Mouse (Mus musculus) neutrophil, adult 5-6 weeks (primary cell): ENCODE results near the gene Gjc2. TPM values are rescaled to one million over a fixed set of nuclear protein-coding genes. Genes with fewer than 3 reads are reported as not detected.
"Not testable (repeated sequence)": the region's sequence is repeated elsewhere in the genome, so short reads cannot be mapped to it uniquely, and the experiment has no call there.

Source experiments
- ATAC-seq: fragments of 151-379, 151-347 bp; 2 replicates; pipeline ENCODE4 v1.8.0; 2017; ENCODE audit warnings: mild to moderate bottlenecking, moderate TSS enrichment; ENCODE audit not compliant: insufficient number of reproducible peaks, poor library complexity, low FRiP score, severe bottlenecking; ENCODE audit errors: extremely low read depth
- total RNA-seq: library from RNA; stranded (forward); fragments of 200-1000 nt; gene quantifications from 2 replicates; pipeline ENCODE4 v1.2.3, GENCODE M21; 2017

Gene Gjc2
- total RNA-seq: not detected in 2 replicates

DNA sequence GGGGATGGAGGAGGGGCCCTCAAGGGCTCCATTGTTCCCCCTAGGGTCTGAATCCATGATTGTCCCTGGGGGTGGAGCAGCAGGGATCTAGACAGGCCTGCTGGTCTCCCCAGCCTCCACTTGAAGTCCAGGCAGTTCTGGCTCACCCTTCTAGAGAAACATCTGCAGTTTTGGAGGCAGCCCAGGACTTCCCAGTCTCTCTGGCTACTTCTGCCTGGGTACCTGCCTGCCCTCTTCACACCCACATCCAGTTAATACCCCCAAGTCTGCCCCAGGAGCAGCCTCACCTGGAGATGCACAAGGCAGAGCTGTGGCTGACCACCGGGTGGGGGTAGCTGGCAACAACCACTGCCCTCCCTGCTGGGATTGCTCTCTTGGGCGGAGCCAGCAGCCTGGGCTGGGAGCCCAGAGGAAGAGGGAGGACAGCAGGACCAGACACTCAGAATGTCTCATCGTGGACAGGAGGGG is at the start of gene Gjc2:
Gene Gjc2, minus strand, starts transcription at position 350 of the 468 bp plus-strand sequence.
- no peak for ATAC-seq

DNA sequence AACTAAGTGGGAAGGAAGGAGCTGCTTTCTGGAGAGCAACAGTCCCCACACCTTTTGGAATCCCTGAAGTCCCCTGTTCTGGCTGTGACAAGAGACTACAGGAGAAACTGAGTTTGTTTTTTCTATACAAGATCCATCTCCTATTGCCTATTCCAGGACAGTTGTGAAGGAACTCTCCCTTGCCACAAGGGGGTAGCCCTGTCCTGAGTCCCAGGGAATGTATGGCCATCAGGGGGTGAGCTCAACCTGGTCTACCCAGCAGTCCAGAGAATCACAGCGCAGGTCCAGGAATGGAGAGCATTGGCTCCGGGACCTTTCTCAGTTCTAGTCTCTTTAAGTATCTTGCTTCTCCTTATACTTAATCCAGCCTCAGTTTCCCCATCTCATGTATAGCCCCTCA is 49.8 kb upstream of the Gjc2 start:
- no peak for ATAC-seq

GRCm38 (mm10) chr11:59230144-59230760 is 47.2 kb upstream of the Gjc2 start:
- ATAC-seq: peak; percentile 45; the same call in 1 of the 2 replicates

DNA sequence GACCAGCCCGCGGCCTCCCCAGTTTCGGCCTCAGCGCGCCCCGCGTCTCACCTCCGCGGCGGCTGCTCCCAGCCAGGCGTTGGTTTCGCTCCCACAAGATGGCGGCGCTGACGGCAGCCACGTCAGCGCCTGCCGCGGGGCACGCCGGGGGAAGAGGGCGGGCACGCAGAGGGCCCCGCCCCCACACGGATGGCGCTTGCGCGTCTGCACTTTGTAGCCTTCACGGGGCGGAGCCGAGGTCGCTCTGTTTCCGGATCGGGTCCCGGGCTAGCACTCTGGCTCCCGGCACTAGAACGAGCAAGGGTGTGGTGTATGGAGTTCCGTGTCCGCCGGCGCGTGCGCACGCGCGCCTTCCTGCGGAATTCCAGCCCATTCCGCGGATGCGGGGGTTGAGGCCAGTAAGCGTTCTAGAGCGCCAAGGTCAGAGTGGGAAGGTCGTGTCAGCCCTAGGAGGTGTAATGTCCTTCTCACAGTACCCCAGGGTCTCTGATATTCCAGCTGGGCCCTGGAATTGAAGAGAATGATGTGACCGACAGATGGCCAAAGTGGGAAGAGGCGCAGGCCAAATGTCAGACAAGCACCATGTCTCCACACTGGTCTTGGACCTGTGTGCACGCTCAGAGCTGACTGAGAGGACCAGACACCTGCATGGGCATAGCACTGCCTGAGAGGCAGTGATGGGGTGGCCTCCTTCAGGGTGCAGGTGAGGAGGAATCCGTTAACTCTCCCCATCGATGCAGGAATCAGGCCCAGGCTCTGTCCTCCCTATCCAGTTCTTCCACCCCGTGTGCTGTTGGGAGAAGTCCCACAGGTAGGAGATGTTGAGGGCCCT is 45.3 kb upstream of the Gjc2 start, which contains the start of gene Arf1:
Gene Arf1, minus strand, starts transcription at position 149 of the 832 bp plus-strand sequence.
- ATAC-seq: peak; percentile 83

GRCm38 (mm10) chr11:59227604-59228121 is 44.6 kb upstream of the Gjc2 start:
- ATAC-seq: peak; percentile 2; the same call in 1 of the 2 replicates

DNA sequence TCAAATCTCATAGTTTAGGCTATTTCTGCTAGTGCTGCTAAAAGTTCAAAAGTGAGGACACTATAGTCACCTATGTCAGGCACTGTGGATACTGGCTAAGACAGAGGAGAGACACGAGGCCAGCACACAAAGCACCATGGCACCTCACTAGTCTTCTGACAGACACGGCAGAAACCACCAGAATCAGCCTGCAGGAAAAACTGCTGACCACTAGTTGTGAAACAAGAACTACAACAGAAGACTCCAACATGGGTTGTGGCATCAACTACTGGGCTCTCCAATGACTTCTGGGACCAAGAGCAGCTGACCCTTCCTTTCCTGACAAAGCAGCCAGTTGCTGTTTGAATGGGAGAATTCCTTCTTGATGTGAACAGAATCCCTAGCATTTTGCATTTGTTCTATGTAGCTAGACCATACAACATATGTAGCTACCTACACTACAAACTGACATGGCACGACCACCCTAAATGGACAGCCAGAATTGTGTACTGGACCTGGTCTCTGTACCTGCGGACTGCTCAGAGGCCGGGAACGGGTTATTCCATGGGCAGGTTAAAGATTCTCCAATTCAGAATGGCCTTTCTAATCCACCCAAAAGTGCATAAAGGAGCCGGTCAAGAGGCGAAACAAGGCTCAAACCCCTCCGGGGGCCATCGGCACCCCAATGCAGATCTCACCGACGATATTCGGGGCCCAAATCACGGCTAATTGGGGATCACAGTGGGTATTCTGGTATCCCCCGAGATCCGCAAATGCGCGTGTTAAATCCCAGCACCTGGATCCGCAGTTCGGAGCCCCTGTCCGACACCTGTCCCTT is 44.0 kb upstream of the Gjc2 start:
- ATAC-seq: no peak

GRCm38 (mm10) chr11:59226251-59226650 is 43.2 kb upstream of the Gjc2 start:
- no peak for ATAC-seq

GRCm38 (mm10) chr11:59225167-59225566 is 42.2 kb upstream of the Gjc2 start:
- ATAC-seq: no peak

- ATAC-seq: no peak
These were observed 41.5 kb upstream of the Gjc2 start for GRCm38 (mm10) chr11:59224470-59224869.

GRCm38 (mm10) chr11:59224025-59224424 is 41.0 kb upstream of the Gjc2 start:
- no peak for ATAC-seq

- ATAC-seq: no peak
These were observed 39.3 kb upstream of the Gjc2 start for GRCm38 (mm10) chr11:59222306-59222705.

DNA sequence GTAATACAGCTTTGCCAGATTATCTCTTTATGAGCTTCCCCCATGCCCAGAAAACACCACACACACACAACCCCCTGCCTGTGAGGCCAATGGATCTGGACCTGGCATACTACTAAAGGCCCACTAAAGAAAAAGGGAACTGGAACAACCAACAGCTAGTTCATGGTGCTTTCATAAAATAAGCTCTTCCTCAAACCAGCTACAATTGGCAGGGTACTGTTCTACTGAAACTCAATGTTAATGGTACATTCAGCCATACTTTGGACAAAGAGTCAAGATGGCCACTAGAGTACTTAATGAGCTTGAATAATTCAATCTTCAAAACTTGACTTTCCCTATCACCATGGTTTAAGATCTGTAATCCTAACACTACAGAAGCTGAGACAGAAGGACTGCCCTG is 38.6 kb upstream of the Gjc2 start:
- ATAC-seq: peak; percentile 39; the same call in 1 of the 2 replicates

GRCm38 (mm10) chr11:59219064-59219463 is 36.1 kb upstream of the Gjc2 start:
- ATAC-seq: peak; percentile 28; the same call in 1 of the 2 replicates

GRCm38 (mm10) chr11:59218389-59218998 is 35.5 kb upstream of the Gjc2 start:
- ATAC-seq: no peak

- no peak for ATAC-seq
These were observed 33.9 kb upstream of the Gjc2 start for GRCm38 (mm10) chr11:59216955-59217354.

DNA sequence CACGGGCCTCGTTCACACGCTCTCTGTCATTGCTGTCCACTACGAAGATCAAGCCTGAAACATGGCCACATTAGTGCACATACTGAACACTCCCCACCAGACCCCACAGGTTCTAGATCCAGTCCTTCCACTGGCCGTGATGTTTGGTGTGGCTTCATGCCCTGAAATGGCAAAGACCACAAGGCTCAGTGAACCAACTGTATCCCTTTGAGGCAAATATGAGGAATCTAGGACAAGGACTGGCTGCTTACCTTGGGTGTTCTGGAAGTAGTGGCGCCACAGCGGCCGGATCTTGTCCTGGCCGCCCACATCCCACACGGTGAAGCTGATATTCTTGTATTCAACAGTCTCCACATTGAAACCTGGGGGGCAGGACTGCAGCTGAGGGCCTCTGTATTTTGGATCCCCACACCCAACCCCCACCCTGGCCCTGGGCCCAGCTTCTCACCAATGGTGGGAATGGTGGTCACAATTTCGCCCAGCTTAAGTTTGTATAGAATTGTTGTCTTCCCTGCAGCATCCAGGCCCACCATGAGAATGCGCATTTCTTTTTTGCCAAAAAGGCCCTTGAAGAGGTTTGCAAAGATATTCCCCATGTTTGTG is 30.0 kb upstream of the Gjc2 start:
- no peak for ATAC-seq

DNA sequence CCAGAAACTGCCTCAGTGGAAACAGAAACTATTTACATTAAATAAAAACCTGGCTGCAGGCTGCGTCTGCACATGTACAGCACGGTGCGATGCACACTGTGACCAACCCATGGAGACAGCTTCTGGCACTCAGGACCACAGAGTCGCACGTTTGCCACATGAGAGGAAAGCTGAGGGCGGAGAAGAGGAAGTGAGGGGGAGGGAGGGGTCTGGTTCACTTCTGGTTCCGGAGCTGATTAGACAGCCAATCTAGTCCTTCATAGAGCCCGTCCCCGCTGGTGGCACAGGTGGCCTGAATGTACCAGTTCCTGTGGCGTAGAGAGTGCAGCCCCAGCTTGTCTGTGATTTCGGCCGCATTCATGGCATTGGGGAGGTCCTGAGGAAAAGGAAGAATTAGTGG is 29.3 kb upstream of the Gjc2 start:
- ATAC-seq: peak; percentile 59

- not testable (repeated sequence) for ATAC-seq
These were observed 28.5 kb upstream of the Gjc2 start for GRCm38 (mm10) chr11:59211561-59211960.
